Mouse (Mus musculus) embryo, embryonic 9.5 days (tissue): ENCODE data around the gene 1600002K03Rik.
"Not testable (repeated sequence)": the region's sequence is repeated elsewhere in the genome, so short reads cannot be mapped to it uniquely, and the experiment has no call there.

Experiments used
- DNase-seq: peaks from one replicate; pipeline ENCODE4 v3.0.0-alpha.2; 2017; ENCODE audit errors: extremely low spot score

The 1600002K03Rik gene

GRCm38 (mm10) chr10:80166136-80166535, 6.6 kb upstream of the 1600002K03Rik start:
- DNase-seq = not testable (repeated sequence)

DNA sequence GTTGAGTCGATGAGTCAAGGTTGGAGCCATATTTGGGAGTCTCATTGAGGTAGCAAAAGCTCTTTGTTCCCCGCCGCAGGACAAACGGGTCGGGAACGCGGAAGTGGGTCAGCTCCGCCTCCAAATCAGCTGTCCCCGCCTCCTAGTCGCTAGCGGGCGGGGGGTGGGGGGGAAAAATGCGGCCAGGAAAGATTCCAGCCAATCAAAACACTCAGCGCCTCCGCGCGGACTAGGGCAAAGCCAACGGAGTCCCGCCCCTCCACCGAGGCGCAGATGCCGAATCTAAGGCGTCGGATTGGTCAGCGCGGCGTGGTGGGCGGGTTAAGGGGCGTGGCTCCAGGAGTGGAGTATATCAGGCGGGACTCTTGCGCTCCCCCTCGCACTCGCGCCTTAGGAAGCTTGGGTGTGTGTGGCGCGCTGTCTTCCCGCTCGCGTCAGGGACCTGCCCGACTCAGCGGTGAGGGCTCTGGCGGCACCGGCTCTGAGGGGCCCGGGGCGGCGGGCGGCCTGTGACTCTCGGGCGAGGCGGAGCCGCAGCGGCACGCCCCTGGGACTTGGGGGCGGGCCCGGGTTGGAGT, 5.2 kb upstream of the 1600002K03Rik start:
- DNase-seq = peak; percentile 100

DNA sequence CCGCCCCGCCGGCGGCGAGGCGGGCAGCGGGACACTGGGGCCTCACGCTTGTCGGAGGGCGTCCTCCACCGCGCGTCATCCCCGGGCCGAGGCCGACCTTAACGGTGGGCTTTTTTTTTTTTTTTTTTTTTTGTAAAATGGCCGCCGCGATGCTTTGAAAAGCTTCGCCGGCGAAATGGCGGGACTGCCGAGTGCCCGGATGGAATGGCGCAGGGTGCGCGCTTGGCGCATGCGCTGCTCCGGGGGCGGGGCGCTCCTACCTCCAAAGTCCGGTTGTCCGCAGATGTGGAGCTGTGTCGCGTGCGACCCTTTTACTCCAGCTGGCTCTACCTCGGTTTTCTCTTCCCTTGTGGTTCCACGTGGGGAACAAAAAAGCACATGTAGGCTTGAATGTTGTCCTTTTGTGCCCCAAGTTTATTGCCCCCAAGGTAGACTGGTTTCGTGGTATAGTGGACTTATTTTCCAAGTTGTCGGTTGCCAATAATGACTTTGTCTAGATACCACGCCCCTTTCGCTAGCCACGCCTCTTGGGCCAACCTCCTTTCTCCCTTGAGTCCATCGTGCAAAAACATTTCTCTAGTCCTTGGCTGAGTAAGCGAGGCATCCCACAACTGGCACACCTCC, 4.6 kb upstream of the 1600002K03Rik start:
- DNase-seq = peak; percentile 94

- no peak for DNase-seq
These were observed 3.7 kb upstream of the 1600002K03Rik start for GRCm38 (mm10) chr10:80169070-80169469.

GRCm38 (mm10) chr10:80169651-80170050, 3.1 kb upstream of the 1600002K03Rik start:
- no peak for DNase-seq

- DNase-seq = no peak
These were observed 2.7 kb upstream of the 1600002K03Rik start for GRCm38 (mm10) chr10:80170052-80170451.

DNA sequence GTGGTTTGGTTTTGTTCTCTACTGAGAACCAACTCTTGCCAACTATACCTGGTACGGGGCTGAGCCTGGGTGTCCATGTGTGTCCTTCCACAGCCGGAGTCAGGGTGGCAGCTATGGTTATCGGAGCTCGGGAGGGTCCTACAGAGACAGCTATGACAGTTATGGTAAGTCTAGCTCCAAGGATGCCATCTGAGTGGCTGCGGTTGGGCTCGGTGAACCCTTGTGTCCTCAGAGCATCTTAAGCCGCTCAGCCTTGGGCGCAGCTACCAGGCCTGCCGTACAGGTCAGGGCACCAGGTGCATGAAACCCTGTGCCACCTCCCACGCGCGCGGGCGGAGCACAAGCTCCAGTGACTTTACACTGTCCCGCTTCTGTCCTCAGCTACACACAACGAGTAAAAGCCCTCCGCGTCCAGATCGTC, 2.1 kb upstream of the 1600002K03Rik start:
- DNase-seq = no peak

GRCm38 (mm10) chr10:80171252-80171651, 1.5 kb upstream of the 1600002K03Rik start:
- DNase-seq = no peak

DNA sequence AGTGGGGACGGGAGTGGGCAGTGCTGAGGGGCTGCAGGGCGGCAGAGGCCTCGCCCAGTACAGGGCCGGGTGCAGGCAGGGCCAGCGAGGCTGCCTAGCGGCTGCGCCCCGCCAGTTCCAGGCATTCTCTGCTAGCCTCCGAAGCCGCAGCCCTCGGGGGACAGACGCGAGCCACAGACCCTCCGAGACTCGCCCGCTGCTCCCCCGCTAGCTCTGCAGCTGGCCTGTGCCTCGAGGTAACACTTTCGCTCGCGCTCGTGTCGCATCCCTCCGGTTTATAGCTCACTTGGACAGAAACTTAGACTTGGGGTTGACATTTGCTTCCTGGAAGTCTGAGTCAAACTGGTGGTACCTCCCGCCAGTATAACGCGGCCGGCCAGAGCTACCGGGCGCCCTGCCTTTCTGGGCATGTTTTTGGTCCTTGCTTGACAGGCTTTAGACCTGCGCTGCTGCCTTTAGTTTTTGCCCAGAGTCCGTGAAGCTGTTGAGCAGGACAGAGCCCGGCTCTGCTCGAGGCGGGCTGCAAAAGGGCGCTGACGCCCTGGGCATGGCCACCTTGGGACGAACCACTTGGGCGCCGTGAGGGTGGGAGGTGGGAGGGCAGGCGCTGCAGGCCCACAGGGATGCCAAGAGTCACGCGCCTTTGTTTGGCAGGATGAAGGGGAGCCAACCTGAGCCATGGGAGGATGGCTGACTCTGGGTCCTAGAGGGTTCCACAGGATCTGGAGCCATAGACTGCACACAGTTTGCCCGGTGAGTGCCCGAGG, 801 bp upstream of the 1600002K03Rik start:
- no peak for DNase-seq

DNA sequence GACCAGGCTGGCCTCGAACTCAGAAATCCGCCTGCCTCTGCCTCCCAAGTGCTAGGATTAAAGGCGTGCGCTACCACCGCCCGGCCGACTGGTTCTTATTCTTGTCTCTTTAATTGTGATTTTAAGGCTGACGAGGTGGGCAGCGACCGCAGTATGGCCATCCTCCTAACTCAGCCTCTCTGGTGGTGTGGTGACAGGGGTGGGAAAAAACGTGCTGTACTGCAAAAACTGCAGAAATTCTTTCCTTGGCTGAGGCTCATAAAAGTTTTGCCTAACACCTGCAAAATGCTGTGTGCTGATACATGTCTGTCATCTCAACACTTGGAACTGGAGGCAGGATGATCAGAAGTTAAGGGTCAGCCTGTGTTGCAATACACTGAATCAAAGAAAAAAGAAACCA, 614 bp downstream of the 1600002K03Rik start:
- no peak for DNase-seq

DNA sequence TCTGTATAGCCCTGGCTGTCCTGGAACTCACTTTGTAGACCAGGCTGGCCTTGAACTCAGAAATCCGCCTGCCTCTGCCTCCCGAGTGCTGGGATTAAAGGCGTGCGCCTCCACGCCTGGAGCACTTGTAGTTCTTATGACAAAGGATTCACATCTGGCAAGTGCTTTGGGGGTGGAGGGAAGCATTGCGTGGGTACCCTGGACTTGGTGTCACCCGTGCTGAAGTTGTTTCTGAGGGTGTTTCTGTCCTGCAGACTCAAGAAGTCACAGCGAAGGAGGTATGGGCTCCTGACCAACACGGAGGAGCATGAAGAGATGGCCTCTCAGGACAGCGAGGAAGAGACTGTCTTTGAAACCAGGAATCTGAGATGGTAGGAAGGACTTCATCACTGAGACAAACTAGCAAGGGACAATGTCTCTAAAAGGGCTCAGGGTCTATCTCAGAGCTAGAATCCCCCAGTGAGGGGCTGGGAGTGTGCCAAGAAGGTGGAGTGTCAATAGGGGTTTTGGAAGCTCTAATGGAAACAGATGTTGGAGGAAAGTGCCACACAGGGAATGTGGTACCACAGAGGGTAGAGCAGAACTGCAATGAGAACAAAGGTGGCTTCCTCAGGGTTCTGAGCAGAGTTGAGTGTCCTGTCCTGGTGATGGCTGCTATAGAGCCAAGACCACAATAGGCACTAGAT, 1.4 kb downstream of the 1600002K03Rik start:
- DNase-seq = no peak

DNA sequence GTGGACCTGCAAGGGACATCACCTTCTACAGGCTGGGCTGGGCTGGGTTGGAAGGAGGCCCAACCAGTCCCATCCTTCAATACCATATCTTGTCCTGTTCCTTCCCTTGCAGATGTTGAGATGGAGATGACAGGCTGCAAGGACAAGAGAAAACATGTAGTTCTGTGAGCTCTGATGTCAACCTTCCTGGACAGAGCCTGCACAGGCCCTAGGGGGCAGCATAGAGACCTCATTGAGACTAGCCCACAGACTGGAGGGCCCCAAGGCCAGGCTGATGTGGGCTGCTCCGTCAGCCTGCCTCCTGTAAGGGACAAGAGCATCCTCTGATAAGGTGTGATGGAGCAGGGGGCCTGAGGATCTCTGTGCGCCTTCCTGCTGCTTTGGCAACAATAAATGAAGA, 2.0 kb downstream of the 1600002K03Rik start:
- peak; percentile 49 for DNase-seq

DNA sequence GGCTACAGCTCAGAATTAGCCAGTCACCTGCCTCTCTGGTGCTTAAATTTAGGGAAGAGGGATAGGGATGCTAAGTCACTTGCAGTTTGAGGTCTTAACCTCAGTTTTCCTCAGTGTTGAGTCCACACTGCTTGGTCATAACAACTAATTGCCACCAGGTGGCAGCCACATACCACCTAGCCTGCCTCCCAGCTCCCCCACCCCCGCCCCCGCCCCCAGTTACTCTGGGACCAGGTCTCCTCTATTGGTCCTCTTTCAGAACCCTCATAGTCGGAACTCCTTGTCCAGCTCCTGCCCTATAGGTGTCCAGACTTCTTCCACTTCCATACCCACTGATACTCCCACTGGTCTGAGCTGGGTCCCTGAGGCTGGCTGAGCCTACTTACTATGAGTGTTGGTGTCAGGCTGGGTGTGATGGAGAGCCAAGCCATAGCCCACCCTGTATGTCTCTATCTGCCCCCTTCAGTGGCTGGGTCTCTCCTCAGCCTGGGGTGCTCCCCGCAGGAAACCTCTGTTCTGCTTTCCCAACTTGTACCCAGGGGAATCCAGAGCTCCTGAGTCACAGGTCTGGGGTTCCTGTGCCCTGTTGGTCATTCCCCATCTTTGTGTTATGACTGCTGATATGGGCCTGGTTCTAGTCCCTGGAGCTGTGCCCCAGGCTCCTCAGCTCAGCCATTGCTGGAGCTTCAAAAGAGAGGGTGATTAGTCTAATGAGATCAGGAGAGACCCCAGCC, 3.0 kb downstream of the 1600002K03Rik start:
- DNase-seq = peak; percentile 48

- DNase-seq = no peak
These were observed 3.6 kb downstream of the 1600002K03Rik start for GRCm38 (mm10) chr10:80176270-80176834.

DNA sequence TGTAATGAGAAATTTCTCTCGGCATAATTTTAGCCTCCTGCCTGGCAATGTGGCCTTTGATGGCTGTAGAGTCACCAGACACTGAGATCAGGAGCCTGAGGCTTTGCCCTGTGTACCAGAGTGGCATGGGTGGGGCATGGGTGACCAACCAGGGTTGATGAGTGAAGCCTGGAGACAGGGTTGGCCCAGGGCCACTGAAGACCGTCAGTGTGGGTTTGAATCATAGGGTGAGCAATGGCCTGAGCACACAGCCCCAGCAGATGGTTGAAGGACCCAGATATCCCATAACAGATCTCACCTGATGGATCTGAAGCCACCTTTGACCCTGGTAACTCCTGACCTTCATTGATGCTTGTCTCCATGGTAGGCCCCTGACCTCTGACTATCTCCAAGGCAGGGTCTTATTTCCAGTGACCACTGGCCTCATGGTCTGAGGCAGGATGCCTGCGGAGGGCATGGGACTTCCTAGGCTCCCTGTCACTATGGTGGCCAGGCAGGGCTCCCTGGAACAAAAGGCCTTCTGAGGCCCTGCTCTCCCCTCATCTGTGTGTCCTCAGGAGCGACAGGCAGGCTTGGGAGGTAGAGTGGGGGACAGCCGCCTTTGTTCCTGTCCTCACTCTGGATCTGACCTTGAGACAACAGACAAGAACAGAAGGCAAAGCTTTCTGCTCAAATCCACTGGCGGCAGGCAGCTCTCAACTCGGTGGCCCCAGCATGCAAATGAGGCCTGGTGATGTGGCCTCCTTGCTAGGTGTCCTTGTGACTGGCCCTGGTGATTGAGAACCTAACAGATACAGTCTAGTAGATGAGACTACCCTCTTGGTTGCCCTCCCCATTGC, 4.9 kb downstream of the 1600002K03Rik start:
- DNase-seq = no peak

GRCm38 (mm10) chr10:80179068-80180051, 6.6 kb downstream of the 1600002K03Rik start, which contains the start of gene Efna2:
TSS of gene Efna2 (plus strand) at chr10:80179482.
- peak; percentile 75 for DNase-seq

GRCm38 (mm10) chr10:80180288-80180687, 7.5 kb downstream of the 1600002K03Rik start:
- DNase-seq = no peak

DNA sequence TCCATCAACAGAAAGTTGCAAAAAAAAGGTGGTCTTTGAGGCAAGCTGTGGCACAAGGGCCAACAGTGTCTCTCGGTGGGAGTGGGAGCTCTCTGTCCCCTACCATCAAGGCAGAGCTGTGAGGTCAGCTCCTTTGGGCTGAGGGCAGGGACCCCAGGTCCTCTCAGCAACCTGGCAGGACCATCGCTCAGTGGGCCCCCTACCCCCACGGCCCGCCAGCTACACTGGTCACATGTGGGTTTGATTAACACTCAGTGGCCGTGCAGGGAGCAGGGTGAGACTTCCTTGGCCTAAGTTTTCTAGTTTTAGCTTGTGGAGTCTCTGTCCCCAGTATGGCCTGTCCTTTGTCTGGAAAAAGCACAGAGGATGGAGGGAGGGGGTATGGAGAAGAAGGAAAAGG, 8.1 kb downstream of the 1600002K03Rik start:
- no peak for DNase-seq

DNA sequence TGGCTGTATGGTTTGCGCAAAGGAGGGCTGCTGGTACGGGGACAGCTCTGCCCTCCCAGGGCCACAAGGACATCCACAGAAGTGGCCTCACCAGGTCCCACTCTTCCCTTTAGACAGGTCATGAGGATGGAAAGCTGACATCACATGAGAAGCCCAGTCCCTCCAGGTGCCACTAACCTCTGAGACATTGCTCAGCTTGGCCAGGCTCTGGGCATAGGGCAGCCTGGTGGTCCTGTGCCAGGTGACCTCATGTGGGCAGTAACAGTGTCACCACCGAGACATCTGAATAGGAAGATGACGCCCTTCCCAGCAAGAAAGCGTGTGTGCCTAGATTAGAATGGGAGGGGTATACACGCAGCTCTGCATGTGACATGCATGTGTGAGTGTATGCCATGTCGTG, 9.8 kb downstream of the 1600002K03Rik start:
- DNase-seq = no peak
